Mouse (Mus musculus) midbrain, postnatal 0 days (tissue): ENCODE results near the gene 4930564D02Rik. TPM values are rescaled to one million over a fixed set of nuclear protein-coding genes. Genes with fewer than 3 reads are reported as not detected.
A peak's percentile ranks its signal among the peaks of the same experiment; 100 is the strongest.

Source experiments
- ATAC-seq: fragments of 200-750 bp; cut with Nextera tagmentation; 2 replicates; pipeline ENCODE4 v1.8.0; 2017; ENCODE audit warnings: moderate number of reproducible peaks, mild to moderate bottlenecking, moderate TSS enrichment, moderate library complexity; ENCODE audit not compliant: low FRiP score
- DNase-seq: peaks from one replicate; pipeline ENCODE4 v3.0.0-alpha.2; 2015; ENCODE audit warnings: low spot score
- H3K27ac ChIP-seq: fragments of 300-500 bp; sonication (generic); 2 replicates; pipeline ENCODE4 v1.5.1; 2014; ENCODE audit warnings: low read depth, mild to moderate bottlenecking, low read length, mixed read lengths
- H3K27me3 ChIP-seq: fragments of 300-500 bp; sonication (generic); 2 replicates; pipeline ENCODE4 v1.6.1; 2014; ENCODE audit warnings: low read length, control low read depth, mixed read lengths; ENCODE audit not compliant: insufficient read depth
- H3K36me3 ChIP-seq: fragments of 300-500 bp; sonication (generic); 2 replicates; pipeline ENCODE4 v1.6.1; 2014; ENCODE audit warnings: low read length, control low read depth, mixed read lengths; ENCODE audit not compliant: insufficient read depth
- H3K4me1 ChIP-seq: fragments of 300-500 bp; sonication (generic); 2 replicates; pipeline ENCODE4 v1.6.1; 2014; ENCODE audit warnings: mild to moderate bottlenecking, control low read depth, antibody characterized with exemption, low read length, mixed read lengths; ENCODE audit not compliant: insufficient read depth
- H3K4me2 ChIP-seq: fragments of 300-500 bp; sonication (generic); 2 replicates; pipeline ENCODE4 v1.6.1; 2014; ENCODE audit warnings: low read depth, mild to moderate bottlenecking, low read length, mixed read lengths; ENCODE audit not compliant: poor library complexity, severe bottlenecking
- H3K4me3 ChIP-seq: fragments of 300-500 bp; sonication (generic); 2 replicates; pipeline ENCODE4 v1.5.1; 2014; ENCODE audit warnings: low read depth, mild to moderate bottlenecking, low read length, moderate library complexity
- H3K9ac ChIP-seq: fragments of 300-500 bp; sonication (generic); replicated peaks from 2 replicates; pipeline ENCODE4 v1.6.1; 2014; ENCODE audit warnings: mild to moderate bottlenecking, low read length, moderate library complexity, mixed read lengths; ENCODE audit not compliant: poor library complexity, severe bottlenecking
- H3K9me3 ChIP-seq: fragments of 300-500 bp; sonication (generic); 2 replicates; pipeline ENCODE4 v1.6.1; 2016; ENCODE audit warnings: low read length, control low read depth
- CTCF ChIP-seq: IDR thresholded peaks from 2 replicates; pipeline ENCODE4 v1.5.1; 2016; ENCODE audit warnings: antibody characterized with exemption, mild to moderate bottlenecking
- WGBS: fragments of 180-500 bp; shearing (Covaris S2); extraction: QIAGEN DNeasy Blood & Tissue Kit; methylation state at CpG from one replicate; pipeline ENCODE4 v1.1.7; 2014; 5-methylcytosine and 5-hydroxymethylcytosine counted together
- polyA plus RNA-seq: library from polyadenylated mRNA; unstranded; fragments of >200 nt; fragmentation: Nextera tagmentation; extraction: Ambion mirVana; gene quantifications from 2 replicates; pipeline ENCODE4 v1.2.1, GENCODE M21; 2015
- total RNA-seq: library from RNA; depleted of rRNA; stranded (reverse); fragments of >200 nt; gene quantifications from 2 replicates; pipeline ENCODE4 v1.2.3, GENCODE M21; 2014

4930564D02Rik gene
- total and polyA plus RNA-seq, 2 experiments from 2014 or later, result not detected

GRCm38 (mm10) chr3:105046870-105047269 is 19.8 kb upstream of the 4930564D02Rik start:
- 82% methylated on average over 5 of the region's 5 CpGs for WGBS
- peaks cover 18% of the 10 kb centered on the region for H3K4me1 ChIP-seq

GRCm38 (mm10) chr3:105047616-105048015 is 19.0 kb upstream of the 4930564D02Rik start:
- Histone ChIP-seq H3K36me3 (no peaks in the 10 kb centered on the region), H3K4me2 (no peak overlapping the region), H3K4me3 (no peak overlapping the region), H3K9ac (no peak overlapping the region), H3K27me3 (no peaks in the 10 kb centered on the region), H3K27ac (no peak overlapping the region), H3K9me3 (no peaks in the 10 kb centered on the region), H3K4me1 (peaks cover 18% of the 10 kb centered on the region)
- no peak for TF ChIP-seq CTCF
- DNase-seq (no peak), ATAC-seq (no peak)
- WGBS, result 79% methylated on average over 8 of the region's 8 CpGs

More at GRCm38 (mm10) chr3:105046870-105047269, 19.8 kb upstream of the 4930564D02Rik start:
- DNase-seq (no peak), ATAC-seq (no peak)
- no peak overlapping the region for H3K27ac ChIP-seq
- H3K9ac ChIP-seq, result no peak overlapping the region
- H3K9me3 ChIP-seq, result no peaks in the 10 kb centered on the region
- no peaks in the 10 kb centered on the region for H3K36me3 ChIP-seq
- no peak overlapping the region for H3K4me2 ChIP-seq
- H3K4me3 ChIP-seq, result no peak overlapping the region
- no peak for TF ChIP-seq CTCF
- no peaks in the 10 kb centered on the region for H3K27me3 ChIP-seq

- no peak for TF ChIP-seq CTCF
- ATAC-seq (no peak), DNase-seq (no peak)
- Histone ChIP-seq H3K4me1 (peaks cover 21% of the 10 kb centered on the region), H3K9ac (no peak overlapping the region), H3K9me3 (no peaks in the 10 kb centered on the region), H3K27me3 (no peaks in the 10 kb centered on the region), H3K4me3 (no peak overlapping the region), H3K36me3 (no peaks in the 10 kb centered on the region), H3K4me2 (no peak overlapping the region), H3K27ac (no peak overlapping the region)
- WGBS, result 86% methylated on average over 6 of the region's 6 CpGs
Measured at GRCm38 (mm10) chr3:105049848-105050247, 16.8 kb upstream of the 4930564D02Rik start.

- DNase-seq (no peak), ATAC-seq (no peak)
- H3K4me2 ChIP-seq, result peak overlapping the region; percentile 62
- peaks cover 18% of the 10 kb centered on the region for H3K4me1 ChIP-seq
- peak overlapping the region; percentile 94 for H3K9ac ChIP-seq
- H3K9me3 ChIP-seq, result no peaks in the 10 kb centered on the region
- WGBS, result 60% methylated on average over 2 of the region's 2 CpGs
- no peaks in the 10 kb centered on the region for H3K27me3 ChIP-seq
- no peaks in the 10 kb centered on the region for H3K36me3 ChIP-seq
- TF ChIP-seq CTCF, result no peak
- H3K4me3 ChIP-seq, result peak overlapping the region; percentile 91
- no peak overlapping the region for H3K27ac ChIP-seq
Measured at GRCm38 (mm10) chr3:105051103-105051502, 15.5 kb upstream of the 4930564D02Rik start.

- Histone ChIP-seq H3K9ac (peak overlapping the region; percentile 94), H3K4me1 (peaks cover 18% of the 10 kb centered on the region), H3K9me3 (no peaks in the 10 kb centered on the region), H3K4me3 (peak overlapping the region; percentile 91), H3K27me3 (no peaks in the 10 kb centered on the region), H3K36me3 (no peaks in the 10 kb centered on the region), H3K4me2 (peak overlapping the region; percentile 62), H3K27ac (peak overlapping the region; percentile 91)
- under 1% methylated on average over 33 of the region's 37 CpGs for WGBS
- ATAC-seq (peak; percentile 63), DNase-seq (peak; percentile 41)
- TF ChIP-seq CTCF, result no peak
Measured at GRCm38 (mm10) chr3:105052171-105052936, 14.3 kb upstream of the 4930564D02Rik start.

GRCm38 (mm10) chr3:105052937-105053697 is 13.5 kb upstream of the 4930564D02Rik start, which contains the start of gene Cttnbp2nl:
Gene Cttnbp2nl, minus strand, starts transcription at chr3:105053146.
- Histone ChIP-seq H3K4me2 (peak within 1 kb of the TSS; percentile 80), H3K27ac (peak within 1 kb of the TSS; percentile 91), H3K27me3 (no peaks in the 10 kb centered on the region), H3K4me1 (peaks cover 13% of the 10 kb centered on the region), H3K9ac (peak within 1 kb of the TSS; percentile 94), H3K36me3 (no peaks in the 10 kb centered on the region), H3K9me3 (no peaks in the 10 kb centered on the region), H3K4me3 (peak within 1 kb of the TSS; percentile 91)
- peak; percentile 28 for TF ChIP-seq CTCF
- ATAC-seq, result peak; percentile 97
- 3% methylated on average over 31 of the region's 31 CpGs for WGBS
- DNase-seq, result peak; percentile 99
